Mouse (Mus musculus): Measurements from ENCODE around the gene Afap1. TPM values are rescaled to one million over a fixed set of nuclear protein-coding genes. Genes with fewer than 3 reads are reported as not detected.

The Afap1 gene
- polyA plus RNA-seq (2016; fragmentation: Nextera tagmentation; extraction: Ambion mirVana): 15.4 and 16.6 TPM in 2 replicates

GRCm38 (mm10) chr5:35893093-35893804, at the start of gene Afap1:
Gene Afap1 (plus strand): TSS chr5:35893319.
- Histone ChIP-seq H3K27me3 (0 out of 2 replicates have a peak, but pooled peaks cover 4% of the 10 kb centered on the region), H3K4me1 (replicated peaks) (peaks cover 16% of the 10 kb centered on the region), H3K27ac (peak within 1 kb of the TSS; percentile 54), H3K4me2 (peak within 1 kb of the TSS; percentile 97), H3K36me3 (no peaks in the 10 kb centered on the region), H3K9ac (replicated peaks) (peak within 1 kb of the TSS; percentile 81), H3K4me3 (replicated peaks) (peak within 1 kb of the TSS; percentile 71), H3K9me3 (no peaks in the 10 kb centered on the region)
- under 1% methylated on average over 49 of the region's 49 CpGs for WGBS
- ATAC-seq (ENCODE audit: insufficient number of reproducible peaks, insufficient read depth, low FRiP score, low TSS enrichment, low read depth): peak; percentile 93

GRCm38 (mm10) chr5:35851485-35851884, 41.6 kb upstream of the Afap1 start:
- no peak overlapping the region for H3K4me3 ChIP-seq (replicated peaks)
- H3K36me3 ChIP-seq: no peaks in the 10 kb centered on the region
- H3K9me3 ChIP-seq: no peaks in the 10 kb centered on the region
- ATAC-seq (ENCODE audit: insufficient number of reproducible peaks, insufficient read depth, low FRiP score, low TSS enrichment, low read depth): no peak
- no peaks in the 10 kb centered on the region; the same call in 1 of the 2 replicates for H3K27me3 ChIP-seq
- WGBS: 74% methylated on average over 5 of the region's 5 CpGs
- no peak overlapping the region for H3K9ac ChIP-seq (replicated peaks)
- no peak overlapping the region for H3K4me2 ChIP-seq
- H3K27ac ChIP-seq: no peak overlapping the region
- no peaks in the 10 kb centered on the region for H3K4me1 ChIP-seq (replicated peaks)

DNA sequence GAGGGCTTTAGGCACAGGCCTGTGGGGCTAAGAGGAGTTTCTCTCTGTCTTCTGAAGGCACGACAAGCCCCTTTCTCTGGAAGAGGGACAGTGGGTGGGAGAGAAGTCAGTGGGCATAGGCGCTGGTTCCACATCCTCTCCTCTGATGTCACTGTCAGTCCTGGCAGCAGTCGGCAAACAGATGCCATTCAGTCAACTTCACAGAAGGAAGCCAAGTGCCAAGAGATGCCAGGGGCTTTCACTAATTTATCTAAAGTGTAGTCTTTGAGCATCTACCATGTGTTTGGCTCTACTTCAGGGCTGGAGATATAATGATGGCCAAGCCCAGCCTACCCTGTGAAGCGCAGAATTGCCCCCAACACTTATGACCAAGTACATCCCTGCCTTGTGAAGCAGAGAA, 39.7 kb upstream of the Afap1 start:
- Histone ChIP-seq H3K9ac (replicated peaks) (no peak overlapping the region), H3K4me1 (replicated peaks) (no peaks in the 10 kb centered on the region), H3K4me2 (no peak overlapping the region), H3K27me3 (no peaks in the 10 kb centered on the region), H3K36me3 (no peaks in the 10 kb centered on the region), H3K27ac (no peak overlapping the region), H3K9me3 (no peaks in the 10 kb centered on the region), H3K4me3 (replicated peaks) (no peak overlapping the region)
- no peak for ATAC-seq (ENCODE audit: insufficient number of reproducible peaks, insufficient read depth, low FRiP score, low TSS enrichment, low read depth)
- WGBS: 89% methylated on average over 4 of the region's 4 CpGs

- Histone ChIP-seq H3K27ac (no peak overlapping the region), H3K9ac (replicated peaks) (no peak overlapping the region), H3K27me3 (0 out of 2 replicates have a peak, but pooled peaks cover 5% of the 10 kb centered on the region), H3K4me2 (no peak overlapping the region), H3K9me3 (no peaks in the 10 kb centered on the region), H3K4me3 (replicated peaks) (no peak overlapping the region), H3K4me1 (replicated peaks) (no peaks in the 10 kb centered on the region), H3K36me3 (no peaks in the 10 kb centered on the region)
- no peak for ATAC-seq (ENCODE audit: insufficient number of reproducible peaks, insufficient read depth, low FRiP score, low TSS enrichment, low read depth)
- WGBS: 53% methylated on average over 3 of the region's 3 CpGs
These were observed 36.9 kb upstream of the Afap1 start for GRCm38 (mm10) chr5:35856245-35856644.

DNA sequence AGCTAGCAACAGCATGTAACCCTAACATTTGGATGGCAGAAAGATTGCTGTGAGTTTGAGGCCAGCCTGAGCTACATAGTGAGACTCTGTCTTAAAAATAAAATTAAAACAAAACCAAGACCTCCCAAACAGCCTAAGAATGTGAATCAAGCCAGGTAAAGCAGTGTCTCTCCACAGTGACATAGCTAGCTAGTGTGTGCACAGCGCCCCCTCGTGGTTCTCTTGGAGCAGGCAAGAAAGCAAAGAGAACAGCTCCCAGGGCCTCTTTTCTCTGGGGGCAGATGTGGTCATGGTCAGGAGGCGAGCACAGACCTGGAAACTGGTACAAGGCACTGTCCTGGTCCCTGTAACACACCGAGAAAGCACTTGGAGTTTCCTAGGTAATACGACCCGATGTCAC, 35.0 kb upstream of the Afap1 start:
- no peaks in the 10 kb centered on the region for H3K4me1 ChIP-seq (replicated peaks)
- H3K36me3 ChIP-seq: no peaks in the 10 kb centered on the region
- H3K27ac ChIP-seq: no peak overlapping the region
- 0 out of 2 replicates have a peak, but pooled peaks have one; percentile 28 for ATAC-seq (ENCODE audit: insufficient number of reproducible peaks, insufficient read depth, low FRiP score, low TSS enrichment, low read depth)
- H3K4me3 ChIP-seq (replicated peaks): no peak overlapping the region
- H3K9me3 ChIP-seq: no peaks in the 10 kb centered on the region
- 23% methylated on average over 6 of the region's 6 CpGs for WGBS
- H3K27me3 ChIP-seq: 0 out of 2 replicates have a peak, but pooled peaks cover 5% of the 10 kb centered on the region
- no peak overlapping the region for H3K4me2 ChIP-seq
- H3K9ac ChIP-seq (replicated peaks): no peak overlapping the region

- ATAC-seq (ENCODE audit: insufficient number of reproducible peaks, insufficient read depth, low FRiP score, low TSS enrichment, low read depth): no peak
- WGBS: 89% methylated on average over 2 of the region's 2 CpGs
- Histone ChIP-seq H3K27me3 (0 out of 2 replicates have a peak, but pooled peaks cover 5% of the 10 kb centered on the region), H3K4me3 (replicated peaks) (no peak overlapping the region), H3K4me2 (no peak overlapping the region), H3K9ac (replicated peaks) (no peak overlapping the region), H3K4me1 (replicated peaks) (0 out of 2 replicates have a peak, but pooled peaks cover 3% of the 10 kb centered on the region), H3K27ac (no peak overlapping the region), H3K9me3 (no peaks in the 10 kb centered on the region), H3K36me3 (no peaks in the 10 kb centered on the region)
These were observed 31.7 kb upstream of the Afap1 start for GRCm38 (mm10) chr5:35861456-35861855.

GRCm38 (mm10) chr5:35869973-35870372, 23.1 kb upstream of the Afap1 start:
- Histone ChIP-seq H3K27ac (no peak overlapping the region), H3K27me3 (no peaks in the 10 kb centered on the region), H3K4me3 (replicated peaks) (no peak overlapping the region), H3K36me3 (no peaks in the 10 kb centered on the region), H3K9ac (replicated peaks) (no peak overlapping the region), H3K4me2 (no peak overlapping the region), H3K4me1 (replicated peaks) (0 out of 2 replicates have a peak, but pooled peaks cover 3% of the 10 kb centered on the region), H3K9me3 (no peaks in the 10 kb centered on the region)
- WGBS: 68% methylated on average over 4 of the region's 4 CpGs
- no peak for ATAC-seq (ENCODE audit: insufficient number of reproducible peaks, insufficient read depth, low FRiP score, low TSS enrichment, low read depth)

GRCm38 (mm10) chr5:35870408-35871012, 22.6 kb upstream of the Afap1 start:
- no peak overlapping the region for H3K27ac ChIP-seq
- WGBS: 57% methylated on average over 8 of the region's 8 CpGs
- no peaks in the 10 kb centered on the region for H3K27me3 ChIP-seq
- no peak; the same call in 1 of the 2 replicates for ATAC-seq (ENCODE audit: insufficient number of reproducible peaks, insufficient read depth, low FRiP score, low TSS enrichment, low read depth)
- H3K4me1 ChIP-seq (replicated peaks): 0 out of 2 replicates have a peak, but pooled peaks cover 1% of the 10 kb centered on the region
- H3K9me3 ChIP-seq: no peaks in the 10 kb centered on the region
- H3K4me2 ChIP-seq: no peak overlapping the region
- no peak overlapping the region for H3K4me3 ChIP-seq (replicated peaks)
- H3K36me3 ChIP-seq: no peaks in the 10 kb centered on the region
- H3K9ac ChIP-seq (replicated peaks): no peak overlapping the region

- no peak for ATAC-seq (ENCODE audit: insufficient number of reproducible peaks, insufficient read depth, low FRiP score, low TSS enrichment, low read depth)
- Histone ChIP-seq H3K4me3 (replicated peaks) (no peak overlapping the region), H3K4me2 (no peak overlapping the region), H3K27ac (no peak overlapping the region), H3K9ac (replicated peaks) (no peak overlapping the region), H3K36me3 (no peaks in the 10 kb centered on the region), H3K27me3 (no peaks in the 10 kb centered on the region), H3K4me1 (replicated peaks) (no peaks in the 10 kb centered on the region), H3K9me3 (no peaks in the 10 kb centered on the region)
- 62% methylated on average over 4 of the region's 4 CpGs for WGBS
These were observed 19.7 kb upstream of the Afap1 start for GRCm38 (mm10) chr5:35873382-35873781.

DNA sequence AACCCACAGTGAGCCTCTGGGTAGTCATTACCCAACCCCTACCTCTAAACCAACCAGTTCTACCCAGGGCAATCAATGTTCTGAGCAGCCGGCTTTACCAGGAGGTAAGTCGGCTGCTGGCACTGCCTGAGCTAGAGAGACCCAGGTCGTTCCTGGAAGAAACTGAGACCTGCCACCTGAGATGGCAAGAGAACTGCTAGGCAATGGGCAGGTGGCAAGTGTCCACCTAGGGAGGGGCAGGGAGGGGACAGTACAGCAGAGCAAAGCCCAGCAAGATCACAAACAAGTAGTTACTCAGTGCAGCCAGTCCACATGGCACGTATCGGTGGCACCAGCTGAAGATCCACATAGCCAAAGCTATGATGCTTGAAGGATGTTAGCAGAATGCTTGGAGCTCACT, 16.9 kb upstream of the Afap1 start:
- Histone ChIP-seq H3K4me1 (replicated peaks) (no peaks in the 10 kb centered on the region), H3K9me3 (no peaks in the 10 kb centered on the region), H3K27ac (no peak overlapping the region), H3K36me3 (no peaks in the 10 kb centered on the region), H3K4me2 (no peak overlapping the region), H3K9ac (replicated peaks) (no peak overlapping the region), H3K27me3 (no peaks in the 10 kb centered on the region; the same call in 1 of the 2 replicates), H3K4me3 (replicated peaks) (no peak overlapping the region)
- 86% methylated on average over 5 of the region's 5 CpGs for WGBS
- ATAC-seq (ENCODE audit: insufficient number of reproducible peaks, insufficient read depth, low FRiP score, low TSS enrichment, low read depth): no peak

- Histone ChIP-seq H3K4me3 (replicated peaks) (no peak overlapping the region), H3K36me3 (no peaks in the 10 kb centered on the region), H3K4me2 (no peak overlapping the region), H3K4me1 (replicated peaks) (0 out of 2 replicates have a peak, but pooled peaks cover 6% of the 10 kb centered on the region), H3K9me3 (no peaks in the 10 kb centered on the region), H3K9ac (replicated peaks) (no peak overlapping the region), H3K27ac (no peak overlapping the region), H3K27me3 (no peaks in the 10 kb centered on the region; the same call in 1 of the 2 replicates)
- no peak for ATAC-seq (ENCODE audit: insufficient number of reproducible peaks, insufficient read depth, low FRiP score, low TSS enrichment, low read depth)
- 81% methylated on average over 8 of the region's 8 CpGs for WGBS
These were observed 13.9 kb upstream of the Afap1 start for GRCm38 (mm10) chr5:35879199-35879598.

Measured in limb, embryonic 12.5 days (tissue).